Mouse (Mus musculus) intestine, embryonic 14.5 days (tissue): ENCODE measurements around the gene Rhbdl1. TPM values are rescaled to one million over a fixed set of nuclear protein-coding genes. Genes with fewer than 3 reads are reported as not detected.
"Not testable (repeated sequence)": the region's sequence is repeated elsewhere in the genome, so short reads cannot be mapped to it uniquely, and the experiment has no call there.

Experiments used
- ATAC-seq: fragments of 200-750 bp; cut with Nextera tagmentation; replicated peaks from 2 replicates; pipeline ENCODE4 v1.8.0; 2017; ENCODE audit warnings: low read depth, moderate number of reproducible peaks, moderate TSS enrichment, moderate library complexity; ENCODE audit not compliant: low FRiP score, low TSS enrichment
- DNase-seq: peaks from one replicate; pipeline ENCODE4 v3.0.0-alpha.2; 2018; ENCODE audit warnings: low spot score
- H3K27ac ChIP-seq: fragments of 300-500 bp; sonication (generic); 2 replicates; pipeline ENCODE4 v1.5.1; 2014; ENCODE audit warnings: low read depth, mild to moderate bottlenecking, control low read depth
- H3K27me3 ChIP-seq: fragments of 300-500 bp; sonication (generic); replicated peaks from 2 replicates; pipeline ENCODE4 v1.6.1; 2014; ENCODE audit warnings: low read length, control low read depth; ENCODE audit not compliant: control insufficient read depth, insufficient read depth
- H3K36me3 ChIP-seq: fragments of 300-500 bp; sonication (generic); 2 replicates; pipeline ENCODE4 v1.6.1; 2014; ENCODE audit warnings: low read length, control low read depth; ENCODE audit not compliant: control insufficient read depth, insufficient read depth
- H3K4me1 ChIP-seq: fragments of 300-500 bp; sonication (generic); replicated peaks from 2 replicates; pipeline ENCODE4 v1.6.1; 2014; ENCODE audit warnings: low read length, control low read depth, mixed read lengths; ENCODE audit not compliant: control insufficient read depth, insufficient read depth
- H3K4me2 ChIP-seq: fragments of 300-500 bp; sonication (generic); 2 replicates; pipeline ENCODE4 v1.6.1; 2014; ENCODE audit warnings: low read length
- H3K4me3 ChIP-seq: fragments of 300-500 bp; sonication (generic); 2 replicates; pipeline ENCODE4 v1.5.1; 2014; ENCODE audit warnings: low read depth, low read length, control low read depth, mixed read lengths
- H3K9ac ChIP-seq: fragments of 300-500 bp; sonication (generic); 2 replicates; pipeline ENCODE4 v1.6.1; 2014; ENCODE audit warnings: mild to moderate bottlenecking, low read length
- H3K9me3 ChIP-seq: fragments of 300-500 bp; sonication (generic); 2 replicates; pipeline ENCODE4 v1.6.1; 2016; ENCODE audit warnings: low read length, control low read depth; ENCODE audit not compliant: control insufficient read depth
- WGBS: fragments of 180-500 bp; shearing (Covaris S2); extraction: QIAGEN DNeasy Blood & Tissue Kit; methylation state at CpG from one replicate; pipeline ENCODE4 v1.1.7; 2014; 5-methylcytosine and 5-hydroxymethylcytosine counted together
- polyA plus RNA-seq: library from polyadenylated mRNA; unstranded; fragments of >200 nt; fragmentation: Nextera tagmentation; extraction: Ambion mirVana; gene quantifications from 2 replicates; pipeline ENCODE4 v1.2.1, GENCODE M21; 2014

Gene Rhbdl1
- polyA plus RNA-seq, 1 experiment from 2014 or later = 1.3 TPM

DNA sequence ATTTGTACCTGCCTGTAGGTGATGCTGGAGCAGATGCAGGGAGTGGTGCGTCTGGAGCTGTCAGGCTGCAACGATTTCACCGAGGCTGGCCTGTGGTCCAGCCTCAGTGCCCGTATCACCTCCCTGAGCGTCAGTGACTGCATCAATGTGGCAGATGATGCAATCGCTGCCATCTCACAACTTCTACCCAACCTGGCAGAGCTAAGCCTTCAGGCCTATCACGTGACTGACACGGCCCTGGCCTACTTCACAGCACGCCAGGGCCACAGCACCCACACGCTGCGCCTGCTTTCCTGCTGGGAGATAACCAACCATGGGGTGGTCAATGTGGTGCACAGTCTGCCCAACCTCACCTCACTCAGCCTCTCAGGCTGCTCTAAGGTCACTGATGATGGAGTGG is 19.4 kb downstream of the Rhbdl1 start:
- no peaks in the 10 kb centered on the region for H3K9me3 ChIP-seq
- H3K4me2 ChIP-seq = no peak overlapping the region
- H3K9ac ChIP-seq = no peak overlapping the region
- DNase-seq = no peak
- H3K36me3 ChIP-seq = no peaks in the 10 kb centered on the region
- H3K4me1 ChIP-seq = no peaks in the 10 kb centered on the region
- no peak overlapping the region for H3K27ac ChIP-seq
- WGBS = 77% methylated on average over 11 of the region's 11 CpGs
- no peak overlapping the region for H3K4me3 ChIP-seq
- H3K27me3 ChIP-seq = peaks cover 43% of the 10 kb centered on the region
- no peak for ATAC-seq

DNA sequence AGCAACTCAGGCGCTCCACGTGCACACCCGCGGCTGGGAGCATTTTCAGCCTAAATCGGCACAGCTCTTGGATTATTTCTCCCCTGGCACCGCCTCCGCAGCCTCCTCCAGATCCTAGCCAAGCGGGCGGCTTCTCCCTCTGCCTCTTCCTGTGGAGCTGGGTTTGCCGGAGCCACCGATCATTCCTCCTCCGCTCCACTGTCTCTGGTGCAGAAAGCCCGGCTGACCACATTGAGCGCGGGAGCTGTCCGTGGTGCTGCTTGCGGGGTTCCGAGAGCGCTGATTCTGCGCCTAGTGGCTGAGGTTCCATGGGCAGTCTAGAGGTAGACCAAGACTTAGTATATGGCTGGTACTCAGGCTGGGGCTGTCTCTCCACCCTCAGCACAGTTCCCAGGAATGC is 23.6 kb downstream of the Rhbdl1 start:
- Histone ChIP-seq H3K27me3 (peaks cover 40% of the 10 kb centered on the region), H3K4me3 (no peak overlapping the region), H3K36me3 (no peaks in the 10 kb centered on the region), H3K9ac (no peak overlapping the region), H3K27ac (no peak overlapping the region), H3K9me3 (no peaks in the 10 kb centered on the region), H3K4me2 (no peak overlapping the region; the same call in 1 of the 2 replicates), H3K4me1 (peaks cover 11% of the 10 kb centered on the region)
- ATAC-seq (peak; percentile 37; the same call in 1 of the 2 replicates), DNase-seq (peak; percentile 99)
- 3% methylated on average over 20 of the region's 20 CpGs for WGBS

DNA sequence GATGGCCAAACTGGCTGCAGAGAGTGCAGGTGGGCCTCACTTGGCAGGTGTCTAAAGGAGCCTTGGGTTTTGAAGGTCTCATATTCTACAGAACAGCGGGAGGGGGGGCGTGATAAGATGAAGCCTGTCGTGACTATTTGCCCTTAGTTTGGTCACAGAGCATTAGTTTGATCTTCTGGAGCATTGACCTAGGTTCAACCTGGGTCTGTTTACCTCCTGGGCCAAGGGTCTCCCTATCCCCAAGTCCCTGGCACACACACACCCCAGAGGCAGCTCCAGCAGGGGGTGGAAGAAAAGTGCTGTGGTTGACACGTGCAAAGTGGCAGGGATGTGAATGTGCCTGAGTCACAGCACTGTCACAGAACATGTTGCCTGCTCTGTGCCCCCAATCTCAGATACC is 26.2 kb downstream of the Rhbdl1 start:
- Histone ChIP-seq H3K27me3 (peaks cover 34% of the 10 kb centered on the region), H3K9ac (no peak overlapping the region), H3K4me2 (no peak overlapping the region), H3K4me3 (no peak overlapping the region), H3K36me3 (no peaks in the 10 kb centered on the region), H3K4me1 (peaks cover 12% of the 10 kb centered on the region), H3K27ac (no peak overlapping the region), H3K9me3 (no peaks in the 10 kb centered on the region)
- ATAC-seq = no peak
- 84% methylated on average over 4 of the region's 4 CpGs for WGBS
- DNase-seq = no peak

DNA sequence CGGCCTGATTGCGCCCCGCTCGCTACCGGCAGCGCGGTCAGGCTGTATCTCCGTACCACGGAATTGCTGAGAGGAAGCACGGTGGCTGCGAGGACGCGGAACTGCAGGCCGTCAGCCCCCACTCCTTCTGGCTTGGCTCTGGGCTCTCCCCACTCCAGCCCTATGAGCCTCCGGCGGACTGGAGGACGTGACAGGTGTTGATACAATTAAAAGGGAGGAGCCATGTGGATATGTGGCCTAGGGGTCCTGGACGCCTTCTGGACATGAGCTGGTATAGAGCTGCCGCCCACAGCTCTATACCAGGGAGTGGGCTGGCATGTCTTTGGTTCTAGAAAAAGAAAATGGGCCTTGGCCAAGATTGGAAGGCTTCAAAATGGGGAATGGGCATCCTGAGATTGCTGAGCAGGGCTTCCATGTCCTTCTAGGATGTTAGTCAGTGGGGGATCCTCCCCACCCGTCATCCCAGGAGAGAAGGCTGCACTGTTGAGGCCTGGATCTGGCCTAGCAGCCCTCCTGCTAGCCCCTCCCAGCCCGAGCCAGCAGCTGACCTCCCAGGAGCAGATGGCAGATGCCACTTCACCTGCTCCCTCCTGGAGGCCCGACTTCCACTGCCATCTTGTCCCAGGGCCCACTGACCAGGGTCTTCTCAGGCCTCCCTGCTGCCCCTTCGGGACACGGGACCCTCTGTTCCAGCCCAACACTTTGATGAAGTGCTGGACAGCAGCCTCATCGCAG is 27.3 kb downstream of the Rhbdl1 start:
- DNase-seq (no peak), ATAC-seq (no peak)
- Histone ChIP-seq H3K27me3 (peaks cover 34% of the 10 kb centered on the region), H3K9me3 (no peaks in the 10 kb centered on the region), H3K4me2 (peak overlapping the region; percentile 96), H3K4me1 (peaks cover 12% of the 10 kb centered on the region), H3K9ac (peak overlapping the region; percentile 53), H3K36me3 (no peaks in the 10 kb centered on the region), H3K27ac (no peak overlapping the region), H3K4me3 (peak overlapping the region; percentile 60)
- 4% methylated on average over 21 of the region's 25 CpGs for WGBS

DNA sequence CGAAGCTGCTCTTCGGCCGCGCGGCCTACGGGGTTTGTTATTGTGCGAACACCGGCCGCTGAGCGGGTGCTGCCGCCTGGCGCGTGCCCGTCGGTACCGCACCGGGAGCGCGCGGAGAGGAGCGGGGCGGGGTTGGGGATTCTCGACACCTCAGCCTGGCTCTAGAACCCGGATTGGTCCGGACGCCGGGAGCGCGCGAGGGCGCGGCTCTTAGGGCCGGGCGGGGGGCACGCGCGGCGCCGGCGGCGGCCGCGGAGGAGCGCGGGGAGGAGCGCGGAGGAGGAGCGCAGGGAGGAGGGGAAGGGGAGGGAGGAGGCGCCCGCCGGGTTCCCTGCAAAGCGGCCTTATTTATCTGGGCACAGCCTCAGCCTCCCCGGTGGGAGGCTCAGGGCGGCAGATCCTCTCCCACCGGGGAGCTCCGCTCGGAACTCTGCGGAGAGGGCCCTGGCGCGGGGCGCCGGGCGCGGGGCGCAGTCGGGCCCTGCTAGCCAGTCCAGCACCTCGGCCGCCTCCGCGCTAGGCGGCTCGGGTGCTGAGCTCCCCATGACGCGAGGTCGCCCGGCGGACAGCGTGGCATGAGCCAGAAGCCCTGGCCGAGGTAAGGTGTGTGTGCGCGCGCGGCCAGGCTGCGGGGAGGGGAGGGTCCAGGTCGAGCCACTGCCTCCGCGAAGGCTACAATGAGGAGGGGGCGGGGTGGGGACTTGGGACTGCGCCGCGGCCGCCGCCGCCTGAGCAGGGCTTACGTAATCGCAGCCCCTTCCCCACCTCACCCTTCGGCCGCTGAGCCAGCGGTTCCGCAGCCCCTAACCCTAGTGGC is 28.1 kb downstream of the Rhbdl1 start, which contains the start of gene Fbxl16:
TSS of gene Fbxl16 (plus strand) at position 297 of the 817 bp plus-strand sequence.
- Histone ChIP-seq H3K9me3 (no peaks in the 10 kb centered on the region), H3K27ac (no peak within 1 kb of the TSS), H3K27me3 (peaks cover 34% of the 10 kb centered on the region), H3K36me3 (no peaks in the 10 kb centered on the region), H3K4me3 (peak within 1 kb of the TSS; percentile 60), H3K4me1 (peaks cover 12% of the 10 kb centered on the region), H3K4me2 (peak within 1 kb of the TSS; percentile 96), H3K9ac (peak within 1 kb of the TSS; percentile 53)
- WGBS = under 1% methylated on average over 89 of the region's 100 CpGs
- DNase-seq (peak; percentile 84), ATAC-seq (peak; percentile 69)

DNA sequence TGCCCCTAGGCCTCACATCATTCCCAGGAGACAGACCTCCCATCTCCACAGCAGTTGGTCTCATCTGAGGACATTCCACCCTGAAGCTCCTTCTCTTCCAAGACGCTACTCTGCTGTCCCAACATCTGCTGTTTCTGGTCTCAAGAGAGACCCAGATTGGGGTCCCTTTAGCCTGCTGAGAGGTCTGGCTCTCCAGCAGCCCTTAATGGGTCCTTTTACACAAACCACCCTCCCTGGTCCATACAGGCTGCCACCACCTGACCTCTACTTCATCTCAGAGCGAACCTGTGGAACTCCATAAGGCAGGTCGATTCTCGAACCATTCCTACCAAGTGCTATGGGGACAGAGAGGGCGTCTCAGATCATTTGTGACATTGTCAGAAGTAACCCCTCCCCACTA is 29.1 kb downstream of the Rhbdl1 start:
- DNase-seq = no peak
- H3K4me3 ChIP-seq = no peak overlapping the region
- H3K4me2 ChIP-seq = peak overlapping the region; percentile 96
- H3K27ac ChIP-seq = no peak overlapping the region
- 47% methylated on average over 5 of the region's 5 CpGs for WGBS
- no peak for ATAC-seq
- no peaks in the 10 kb centered on the region for H3K9me3 ChIP-seq
- H3K4me1 ChIP-seq = peaks cover 12% of the 10 kb centered on the region
- no peak overlapping the region for H3K9ac ChIP-seq
- peaks cover 34% of the 10 kb centered on the region for H3K27me3 ChIP-seq
- no peaks in the 10 kb centered on the region for H3K36me3 ChIP-seq

DNA sequence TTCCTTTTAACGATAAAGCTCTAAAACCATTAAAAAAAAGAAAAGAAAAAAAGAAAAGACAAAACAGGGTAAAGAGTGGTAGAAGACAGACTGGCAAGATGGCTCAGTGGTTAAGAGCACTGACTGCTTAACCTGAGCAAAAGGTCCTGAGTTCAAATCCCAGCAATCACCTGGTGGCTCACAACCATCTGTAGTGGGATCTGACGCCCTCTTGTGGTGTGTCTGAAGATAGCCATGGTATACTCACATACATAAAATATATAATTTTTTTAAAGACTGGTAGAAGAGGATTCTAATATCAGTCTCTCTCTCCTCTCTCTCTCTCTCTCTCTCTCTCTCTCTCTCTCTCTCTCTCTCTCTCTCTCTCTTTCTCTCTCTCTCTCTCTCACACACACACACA is 29.6 kb downstream of the Rhbdl1 start:
- not testable (repeated sequence) for H3K9me3 ChIP-seq, DNase-seq, ATAC-seq, H3K9ac ChIP-seq, H3K4me3 ChIP-seq, H3K4me2 ChIP-seq, H3K36me3 ChIP-seq, H3K27ac ChIP-seq
- peaks cover 28% of the 10 kb centered on the region for H3K27me3 ChIP-seq
- 44% methylated on average over 2 of the region's 2 CpGs for WGBS
- peaks cover 12% of the 10 kb centered on the region for H3K4me1 ChIP-seq

DNA sequence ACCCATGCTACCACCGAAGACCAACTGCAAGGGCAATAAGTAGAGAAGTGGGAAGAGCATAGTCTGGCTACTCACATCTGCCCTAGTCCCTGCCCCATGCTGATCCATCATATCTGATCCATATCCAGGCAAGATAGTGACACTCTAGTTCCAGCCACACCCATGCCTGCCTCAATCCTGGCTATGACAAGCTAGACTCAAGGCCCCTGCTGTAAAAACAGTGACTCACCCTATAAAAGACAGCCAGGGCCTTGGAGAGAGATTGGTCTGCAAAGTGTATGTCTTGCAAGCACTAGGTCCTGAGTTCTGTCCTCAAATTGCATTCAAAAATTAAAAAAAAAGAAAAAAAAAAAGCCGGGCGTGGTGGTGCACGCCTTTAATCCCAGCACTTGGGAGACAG is 30.6 kb downstream of the Rhbdl1 start:
- Histone ChIP-seq H3K4me2 (no peak overlapping the region), H3K36me3 (no peaks in the 10 kb centered on the region), H3K4me3 (no peak overlapping the region), H3K4me1 (peaks cover 12% of the 10 kb centered on the region), H3K27me3 (peaks cover 30% of the 10 kb centered on the region), H3K9me3 (no peaks in the 10 kb centered on the region), H3K27ac (no peak overlapping the region), H3K9ac (no peak overlapping the region)
- WGBS = 78% methylated on average over 4 of the region's 4 CpGs
- DNase-seq (no peak), ATAC-seq (no peak)
